Mouse (Mus musculus): ENCODE measurements around the gene Atp8a1.

DNA sequence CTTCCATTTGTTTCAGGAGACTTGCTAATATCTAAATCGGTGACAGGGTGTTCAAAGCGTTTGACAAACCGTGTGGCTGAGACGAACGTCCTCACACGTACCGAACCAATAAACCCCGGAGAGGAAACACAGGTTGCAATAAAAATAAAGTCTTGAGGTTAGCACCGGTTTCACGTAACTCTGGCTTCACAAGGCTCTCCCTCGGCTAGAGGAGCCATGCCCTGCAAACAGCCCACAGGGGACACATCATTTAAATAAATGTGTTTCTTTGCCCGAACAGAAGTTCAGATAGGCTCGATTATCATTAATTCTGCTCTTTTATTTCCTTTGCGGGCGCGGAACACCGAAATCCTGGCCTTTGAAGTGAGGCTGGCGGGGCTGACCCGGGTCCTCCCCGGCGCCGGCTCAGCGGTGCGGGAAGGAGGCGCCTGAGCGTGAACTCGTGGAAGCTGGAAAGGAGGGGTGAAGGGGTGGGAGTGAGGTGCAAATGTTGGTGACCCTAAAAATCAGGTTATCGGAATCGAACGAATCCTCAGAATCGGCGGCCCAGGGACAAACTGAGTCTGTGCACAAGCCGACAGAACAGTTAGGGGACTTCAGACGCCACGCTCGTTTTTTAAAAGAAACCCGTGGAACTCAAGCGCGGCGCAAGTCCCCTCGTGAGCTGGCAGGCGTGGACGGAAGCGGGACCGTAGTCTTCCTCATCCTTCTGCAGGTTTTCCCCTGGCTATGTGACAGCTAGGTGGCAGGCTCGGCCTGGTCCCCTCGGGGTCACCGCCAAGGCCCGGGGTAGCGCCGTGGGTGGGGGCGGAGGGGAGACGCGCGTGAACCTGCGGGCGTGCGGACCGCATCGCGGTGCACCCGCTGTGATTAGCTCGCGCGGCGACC, 240.1 kb downstream of the Atp8a1 start:
- no peak; the same call in 1 of the 2 replicates for TF ChIP-seq CTCF (IDR thresholded peaks at IDR 0.05)
- no peak for TF ChIP-seq EP300 (IDR thresholded peaks at IDR 0.05)

All from lung, postnatal 0 days (tissue).